Mouse (Mus musculus) cerebellum, postnatal 4 days (tissue): ENCODE data around the gene Gm1113.

Experiments used
- DNase-seq, 2 experiments: peaks; one replicate each; pipeline ENCODE4 v3.0.0; 2022; ENCODE audit warnings: low spot score in 2 of 2, mixed read lengths in 1 of 2

Gene Gm1113

GRCm38 (mm10) chr9:35529141-35529540 lies 11.1 kb upstream of the Gm1113 start:
- no peak for DNase-seq

GRCm38 (mm10) chr9:35523941-35524411 lies 5.9 kb upstream of the Gm1113 start:
- DNase-seq, result peak in 1 of 2 experiments; percentile 65

GRCm38 (mm10) chr9:35523541-35523940 lies 5.5 kb upstream of the Gm1113 start:
- DNase-seq, result peak in 1 of 2 experiments; percentile 19

GRCm38 (mm10) chr9:35522821-35523515 lies 4.9 kb upstream of the Gm1113 start:
- DNase-seq, result no peak

DNA sequence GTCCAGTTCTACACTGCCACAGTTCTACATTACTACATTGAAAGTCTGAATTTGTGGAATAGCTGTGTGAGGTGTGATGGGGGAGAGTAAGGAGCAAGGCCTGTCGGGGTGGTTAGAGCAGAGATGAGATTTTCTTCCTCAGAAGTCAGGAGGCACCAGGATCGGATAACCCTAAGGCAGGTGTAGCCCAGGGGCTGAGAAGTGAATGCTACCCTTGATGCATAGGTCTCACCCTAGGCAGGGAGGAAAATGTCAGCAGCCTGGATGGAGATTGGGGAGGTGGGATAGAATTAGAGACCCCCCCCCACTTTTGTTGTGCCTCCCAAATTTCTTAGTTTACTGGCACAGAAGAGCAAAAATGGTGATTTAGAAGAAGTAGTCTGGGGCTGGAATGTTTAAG lies 4.2 kb upstream of the Gm1113 start:
- no peak for DNase-seq

GRCm38 (mm10) chr9:35520631-35521348 lies 2.7 kb upstream of the Gm1113 start:
- no peak for DNase-seq

DNA sequence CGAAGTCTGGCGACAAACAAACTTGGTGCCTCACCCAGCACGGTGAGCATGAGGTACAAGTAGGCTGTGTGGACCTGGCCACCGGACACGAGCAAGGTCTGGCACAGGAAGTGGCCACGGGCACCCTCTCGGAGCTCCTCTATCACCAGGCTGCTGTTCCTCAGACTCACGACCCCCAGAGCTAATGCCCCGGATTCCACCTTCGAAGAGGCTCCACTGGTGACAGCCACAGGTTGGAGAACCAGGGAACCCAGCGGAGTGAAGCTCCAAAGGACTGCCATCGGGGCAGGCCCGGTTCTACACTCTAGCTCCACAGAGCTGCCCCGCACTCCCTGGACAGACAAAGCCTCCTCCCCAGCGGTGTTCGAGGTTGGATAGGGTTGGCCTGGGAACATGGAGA lies 1.4 kb downstream of the Gm1113 start:
- DNase-seq, result no peak

DNA sequence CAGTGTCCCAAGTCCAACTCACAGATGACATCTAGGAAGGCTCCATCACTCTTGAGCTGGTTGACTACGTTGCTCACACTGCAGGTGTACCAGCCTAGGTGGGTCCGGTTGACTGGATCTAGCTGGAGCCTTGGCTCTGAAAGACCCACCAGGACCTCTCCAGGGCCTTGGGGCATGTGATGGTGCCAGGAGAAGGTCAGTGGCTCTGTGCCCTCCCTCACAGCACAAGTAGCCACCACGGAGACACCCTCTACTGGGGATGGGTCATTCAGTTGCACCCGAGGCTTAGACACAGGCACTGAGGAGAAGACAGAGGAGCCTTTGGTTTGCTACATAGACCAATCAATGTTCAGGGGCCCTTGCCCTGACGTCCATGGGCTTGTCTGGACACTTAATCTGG lies 1.9 kb downstream of the Gm1113 start:
- no peak for DNase-seq

- no peak for DNase-seq
These were observed 4.2 kb downstream of the Gm1113 start for GRCm38 (mm10) chr9:35513900-35514299.

DNA sequence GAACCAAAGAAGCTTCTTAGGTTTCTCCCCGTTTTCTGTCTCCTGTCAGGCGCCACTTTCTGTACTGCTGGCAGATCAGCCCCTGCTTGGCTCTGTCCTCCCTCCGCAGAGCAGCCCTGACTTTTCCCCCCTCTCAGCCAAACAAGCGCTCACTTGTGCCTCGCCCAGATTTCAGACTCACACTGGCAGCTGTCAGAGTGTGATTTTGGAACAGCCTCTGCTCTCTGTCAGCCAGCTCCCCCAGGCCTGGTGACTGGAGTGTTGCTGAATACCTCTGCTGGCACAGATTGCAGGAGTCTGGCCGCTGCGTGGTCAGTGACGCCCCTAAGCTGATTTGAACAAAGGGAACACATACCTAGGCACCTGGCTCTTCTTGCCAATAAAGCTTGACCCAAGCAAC lies 9.8 kb downstream of the Gm1113 start:
- peak in 1 of 2 experiments; percentile 24 for DNase-seq

- no peak for DNase-seq
These were observed 15.6 kb downstream of the Gm1113 start for GRCm38 (mm10) chr9:35502361-35503000.

- DNase-seq, result no peak
These were observed 18.1 kb downstream of the Gm1113 start for GRCm38 (mm10) chr9:35499946-35500345.

DNA sequence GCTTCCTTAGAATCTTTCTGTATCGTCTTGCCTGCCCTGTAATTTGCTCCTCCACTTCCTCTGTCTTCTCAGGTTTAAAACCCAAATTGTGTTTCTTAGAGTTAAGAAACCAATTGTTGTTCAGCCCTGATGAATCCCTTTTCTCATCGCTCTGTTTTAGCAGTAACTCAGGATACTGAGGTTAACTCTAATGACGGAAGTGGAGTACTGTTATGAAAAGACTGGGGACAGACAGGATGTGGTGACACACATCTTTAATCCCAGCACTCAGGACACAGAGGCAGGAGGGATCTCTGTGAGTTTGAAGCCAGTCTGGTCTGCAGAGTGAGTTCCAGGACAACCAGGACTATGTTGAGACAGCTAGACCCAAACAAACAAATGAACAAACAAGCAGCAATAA lies 22.6 kb downstream of the Gm1113 start:
- no peak for DNase-seq

DNA sequence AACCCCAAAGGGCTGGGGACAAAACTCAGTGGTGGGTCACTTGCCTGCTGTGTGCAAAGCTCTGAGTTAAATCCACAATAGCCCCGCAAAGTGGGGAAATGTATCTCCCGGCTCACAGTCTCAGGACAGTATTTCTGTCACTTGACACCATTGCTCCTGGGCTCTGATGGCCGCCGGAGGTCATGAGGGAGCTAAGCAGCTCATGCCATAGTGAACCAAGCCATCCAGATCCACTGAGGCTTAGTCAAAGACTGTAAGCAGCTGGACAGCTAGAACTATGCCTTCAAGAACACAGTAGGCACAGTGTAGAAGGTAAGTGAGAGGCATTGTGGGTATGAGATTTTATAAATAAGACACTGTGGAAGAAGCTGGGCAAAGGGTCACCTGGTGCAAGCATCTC lies 23.1 kb downstream of the Gm1113 start:
- no peak for DNase-seq

GRCm38 (mm10) chr9:35493733-35494092 lies 24.4 kb downstream of the Gm1113 start:
- no peak for DNase-seq

- no peak for DNase-seq
These were observed 24.9 kb downstream of the Gm1113 start for GRCm38 (mm10) chr9:35493033-35493732.

DNA sequence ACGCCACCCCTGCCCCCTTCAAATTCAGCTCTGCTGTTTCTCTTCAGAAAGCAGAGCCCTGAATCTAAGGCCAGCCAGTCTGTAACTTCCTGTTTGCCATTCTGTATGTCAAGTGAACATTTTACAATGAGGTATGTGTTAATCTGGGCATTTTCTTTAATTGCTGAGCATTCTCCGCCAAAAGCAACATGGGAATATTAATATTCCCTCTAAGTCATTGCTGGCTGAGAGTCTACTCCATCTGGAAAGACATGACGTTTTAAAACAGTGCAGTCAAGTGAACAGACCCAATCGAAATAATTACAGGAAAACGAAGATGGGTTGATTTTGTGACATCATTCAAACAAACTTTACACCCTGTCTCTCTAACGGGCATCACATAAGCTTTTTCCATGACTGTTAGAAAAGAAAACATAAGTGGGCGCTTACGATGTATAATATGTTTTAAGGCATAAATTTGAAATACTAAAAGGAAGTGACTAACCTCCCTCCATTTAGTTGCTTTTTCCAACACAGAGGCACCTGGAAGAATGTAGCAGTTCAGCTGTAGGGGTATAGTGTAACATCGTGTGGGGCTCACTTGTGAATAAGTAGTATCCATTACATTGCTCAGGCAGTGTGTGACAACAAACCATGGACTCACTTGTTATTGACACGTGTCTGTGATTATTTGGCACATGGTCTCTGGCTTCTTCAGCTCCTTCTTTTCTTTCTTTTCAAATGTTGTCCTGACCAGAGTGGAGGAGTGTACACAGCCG lies 26.8 kb downstream of the Gm1113 start:
- DNase-seq, result no peak

GRCm38 (mm10) chr9:35488496-35488895 lies 29.6 kb downstream of the Gm1113 start:
- DNase-seq, result no peak

DNA sequence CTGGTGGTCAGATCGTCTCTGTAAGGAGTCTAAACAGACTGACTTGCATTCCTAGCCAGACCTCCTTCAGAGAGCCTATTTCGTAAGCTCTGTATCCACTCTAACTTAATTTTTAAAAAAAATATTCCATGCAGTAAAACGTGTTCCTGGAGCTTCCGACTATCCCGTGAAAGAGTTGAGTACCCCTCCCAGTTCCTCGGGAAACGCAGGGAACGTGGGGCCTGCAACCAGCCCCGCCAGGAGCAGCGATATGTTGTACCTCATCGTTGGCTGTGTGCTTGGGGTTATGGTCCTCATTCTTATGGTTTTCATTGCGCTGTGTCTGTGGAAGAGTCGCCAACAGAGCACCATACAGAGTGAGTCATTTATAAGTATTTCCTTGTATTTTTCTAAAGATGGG lies 31.5 kb downstream of the Gm1113 start:
- no peak for DNase-seq

DNA sequence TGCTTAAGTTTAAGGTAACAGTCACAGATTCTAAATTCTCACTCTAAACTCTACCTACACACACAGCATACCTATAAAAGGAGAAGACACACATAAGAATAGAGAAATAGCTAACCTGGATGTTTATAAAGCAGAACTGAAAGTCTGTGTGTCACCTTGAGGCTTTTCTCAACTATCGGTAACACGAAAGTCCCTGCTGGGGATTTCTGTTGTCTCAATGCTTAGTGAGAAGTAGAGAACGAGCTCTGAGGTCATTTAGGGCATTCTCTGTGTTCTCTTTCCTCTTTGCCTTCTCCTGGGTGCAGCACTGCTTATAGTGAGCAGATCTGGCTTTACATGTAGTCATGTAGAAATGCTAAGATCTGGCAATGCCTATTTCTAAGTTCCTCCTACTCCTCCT lies 34.1 kb downstream of the Gm1113 start:
- DNase-seq, result no peak
